10 mouse cellular contexts compared by ENCODE assay signal in the genomic region with DNA sequence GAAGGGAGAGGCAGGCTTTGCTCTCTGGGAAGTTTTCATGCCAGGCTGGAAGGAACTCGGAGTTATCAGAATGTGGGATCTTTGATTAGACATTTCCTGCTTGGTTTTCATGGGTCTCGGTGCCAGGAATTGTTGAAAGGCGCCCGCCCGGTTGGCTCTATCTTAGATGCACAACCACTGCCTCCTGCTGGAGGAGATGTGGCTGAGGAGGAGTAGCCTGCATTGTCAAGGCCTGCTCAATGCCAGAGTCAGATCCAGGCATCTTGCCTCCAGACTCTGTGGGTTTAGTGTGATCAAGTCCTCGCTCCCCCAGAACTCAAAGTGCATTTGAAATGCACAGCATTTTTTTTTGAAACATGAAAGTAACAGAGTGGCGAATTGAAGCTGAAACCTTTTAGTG.
DNase-seq lines count a peak whose midpoint lies in the region; ATAC-seq and TF ChIP-seq lines count a peak whose summit lies in the region.
"Had no signal": no experiment of that assay in that cellular context is flagged by ENCODE, and none has a peak within 500 bp of the region (broad histone marks: within the 10 kb centered on the region; RNA-seq: fewer than 3 reads in every experiment).

No protein-coding gene starts in this region.

- H3K9me3 ChIP-seq in lung, postnatal 0 days (ENCODE audit: low read length), result no peaks in the 10 kb centered on the region
- H3K9me3 ChIP-seq in midbrain, embryonic 15.5 days, result no peaks in the 10 kb centered on the region
- H3K9me3 ChIP-seq: neural tube, embryonic 12.5 days had no signal

- no peak overlapping the region for H3K9ac ChIP-seq in lung, postnatal 0 days (replicated peaks; ENCODE audit: low read depth)
- H3K9ac ChIP-seq in midbrain, embryonic 15.5 days, result no peak overlapping the region
- H3K9ac ChIP-seq: neural tube, embryonic 12.5 days had no signal

- H3K4me1 ChIP-seq in lung, postnatal 0 days (ENCODE audit: insufficient read depth, low read depth, low read length), result no peaks in the 10 kb centered on the region
- H3K4me1 ChIP-seq in midbrain, embryonic 15.5 days, result no peaks in the 10 kb centered on the region
- H3K4me1 ChIP-seq: neural tube, embryonic 12.5 days had no signal

- TF ChIP-seq EP300 in lung, postnatal 0 days (IDR thresholded peaks at IDR 0.05), result peak; percentile 36; the same call in 1 of the 2 replicates

- no peak overlapping the region for H3K4me3 ChIP-seq in lung, postnatal 0 days (ENCODE audit: low read depth, low read length)
- H3K4me3 ChIP-seq in midbrain, embryonic 15.5 days, result no peak overlapping the region
- H3K4me3 ChIP-seq: neural tube, embryonic 12.5 days had no signal

- H3K4me2 ChIP-seq in lung, postnatal 0 days (replicated peaks; ENCODE audit: low read depth, low read length), result no peak overlapping the region
- H3K4me2 ChIP-seq in midbrain, embryonic 15.5 days, result no peak overlapping the region
- H3K4me2 ChIP-seq: neural tube, embryonic 12.5 days had no signal

- H3K27me3 ChIP-seq in lung, postnatal 0 days (replicated peaks; ENCODE audit: insufficient read depth, low read length), result no peaks in the 10 kb centered on the region
- no peaks in the 10 kb centered on the region for H3K27me3 ChIP-seq in midbrain, embryonic 15.5 days (replicated peaks)
- H3K27me3 ChIP-seq: neural tube, embryonic 12.5 days had no signal

- 50% methylated on average over 7 of the region's 7 CpGs for WGBS in lung, postnatal 0 days
- WGBS in midbrain, embryonic 15.5 days, result 72% methylated on average over 7 of the region's 7 CpGs

- peak; percentile 58 for DNase-seq in adrenal gland, postnatal 14 days
- DNase-seq in adrenal gland, postnatal 4 days (ENCODE audit: low spot score in 2 of 2), result no peak
- peak; percentile 11 for DNase-seq in retina, embryonic 14.5 days (ENCODE audit: low spot score)
- no peak for DNase-seq in retina, postnatal 1 day
- peak; percentile 30 for DNase-seq in gastrocnemius, postnatal 14 days
- DNase-seq in lung, postnatal 0 days (ENCODE audit: low spot score), result peak; percentile 70
- DNase-seq in cerebellum, adult 11 months, result no peak

- no peaks in the 10 kb centered on the region for H3K36me3 ChIP-seq in lung, postnatal 0 days (ENCODE audit: insufficient read depth, low read length)
- no peaks in the 10 kb centered on the region for H3K36me3 ChIP-seq in midbrain, embryonic 15.5 days (replicated peaks)
- H3K36me3 ChIP-seq: G1E; neural tube, embryonic 12.5 days had no signal

- intact Hi-C loops in gastrocnemius, postnatal 14 days (cut with DNase I; ENCODE audit: low total_unique reads), result no loop called here

- peak; percentile 81 for TF ChIP-seq CTCF in lung, postnatal 0 days (IDR thresholded peaks at IDR 0.05)

- ATAC-seq in lung, postnatal 0 days, result peak; percentile 56
- no peak for ATAC-seq in midbrain, embryonic 15.5 days (replicated peaks)

- no peak overlapping the region for H3K27ac ChIP-seq in lung, postnatal 0 days (ENCODE audit: low read length)
- no peak overlapping the region for H3K27ac ChIP-seq in midbrain, embryonic 15.5 days
- H3K27ac ChIP-seq: neural tube, embryonic 12.5 days had no signal

Comparison
In these comparisons a context has a peak if more than half of its experiments do, and no peak if none do; other contexts are left out.
1. DNase-seq: peak in adrenal gland, postnatal 14 days (single experiment), retina, embryonic 14.5 days (single experiment), gastrocnemius, postnatal 14 days (single experiment) and lung, postnatal 0 days (single experiment); none in adrenal gland, postnatal 4 days (0 of 2), retina, postnatal 1 day (single experiment) and cerebellum, adult 11 months (single experiment).